ENCODE assay signal across 9 mouse cellular contexts in the genomic region with DNA sequence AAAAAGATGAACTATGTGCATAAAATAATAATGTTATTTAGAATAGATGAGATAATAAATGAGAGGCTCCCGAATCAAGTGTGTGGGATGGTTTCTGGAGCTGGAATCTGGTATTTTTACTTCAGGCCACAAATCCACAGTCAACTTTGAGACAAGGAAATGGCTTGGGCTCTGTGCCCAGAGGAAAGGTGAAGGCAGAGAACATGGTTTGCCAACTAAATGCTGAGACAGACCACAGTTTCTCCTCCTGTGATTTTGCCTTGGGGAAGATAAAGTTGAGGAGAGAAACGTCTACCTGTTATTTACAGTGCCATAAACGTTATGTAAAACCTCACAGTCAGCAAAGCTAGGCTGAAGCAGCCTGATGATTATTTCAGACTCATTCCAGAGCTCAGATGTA.
DNase-seq lines count a peak whose midpoint lies in the region; ATAC-seq lines count a peak whose summit lies in the region.
"Had no signal": no experiment of that assay in that cellular context is flagged by ENCODE, and none has a peak within 500 bp of the region (broad histone marks: within the 10 kb centered on the region; RNA-seq: fewer than 3 reads in every experiment).

No protein-coding gene starts in this region.

- peaks cover 36% of the 10 kb centered on the region for H3K4me1 ChIP-seq in heart, embryonic 16.5 days (ENCODE audit: control insufficient read depth, insufficient read depth, low read length)
- H3K4me1 ChIP-seq in stomach, embryonic 16.5 days (ENCODE audit: control insufficient read depth, insufficient read depth, low read length): no peaks in the 10 kb centered on the region; the same call in 1 of the 2 replicates
- no peaks in the 10 kb centered on the region for H3K4me1 ChIP-seq in hindbrain, embryonic 10.5 days (replicated peaks)

- no peak overlapping the region for H3K4me2 ChIP-seq in heart, embryonic 16.5 days (ENCODE audit: low read depth, low read length)
- H3K4me2 ChIP-seq in stomach, embryonic 16.5 days (ENCODE audit: low read depth, low read length): no peak overlapping the region

- peak overlapping the region; percentile 74 for H3K27ac ChIP-seq in heart, embryonic 16.5 days (ENCODE audit: low read length)
- H3K27ac ChIP-seq in stomach, embryonic 16.5 days (ENCODE audit: low read length): peak overlapping the region; percentile 38; the same call in 1 of the 2 replicates
- no peak overlapping the region for H3K27ac ChIP-seq in hindbrain, embryonic 10.5 days

- H3K9ac ChIP-seq in heart, embryonic 16.5 days (ENCODE audit: low read length): no peak overlapping the region
- H3K9ac ChIP-seq in stomach, embryonic 16.5 days (ENCODE audit: low read length): no peak overlapping the region

- H3K36me3 ChIP-seq in heart, embryonic 16.5 days (ENCODE audit: control insufficient read depth, insufficient read depth): peaks cover 2% of the 10 kb centered on the region; the same call in 1 of the 2 replicates
- H3K36me3 ChIP-seq in stomach, embryonic 16.5 days (ENCODE audit: control insufficient read depth, insufficient read depth, low read length): no peaks in the 10 kb centered on the region
- H3K36me3 ChIP-seq in hindbrain, embryonic 10.5 days: no peaks in the 10 kb centered on the region

- H3K27me3 ChIP-seq in heart, embryonic 16.5 days (ENCODE audit: control insufficient read depth, insufficient read depth, low read length): no peaks in the 10 kb centered on the region
- H3K27me3 ChIP-seq in stomach, embryonic 16.5 days (ENCODE audit: control insufficient read depth, insufficient read depth, low read length): no peaks in the 10 kb centered on the region
- H3K27me3 ChIP-seq in hindbrain, embryonic 10.5 days (ENCODE audit: insufficient read depth, poor library complexity, severe bottlenecking): no peaks in the 10 kb centered on the region

- no peaks in the 10 kb centered on the region for H3K9me3 ChIP-seq in heart, embryonic 16.5 days (replicated peaks; ENCODE audit: control insufficient read depth, low read length)
- H3K9me3 ChIP-seq in stomach, embryonic 16.5 days (replicated peaks; ENCODE audit: control insufficient read depth, low read length): no peaks in the 10 kb centered on the region
- no peaks in the 10 kb centered on the region for H3K9me3 ChIP-seq in hindbrain, embryonic 10.5 days

- ATAC-seq in frontal cortex, adult (ENCODE audit: low TSS enrichment): peak; percentile 60
- ATAC-seq in heart, embryonic 16.5 days (replicated peaks; ENCODE audit: extremely low read depth, insufficient read depth, low FRiP score): no peak
- ATAC-seq in stomach, embryonic 16.5 days (ENCODE audit: insufficient read depth, low FRiP score): no peak
- ATAC-seq: midbrain, embryonic 16.5 days had no signal

- 12% methylated on average over 3 of the region's 3 CpGs for WGBS in heart, embryonic 16.5 days
- WGBS in stomach, embryonic 16.5 days: 33% methylated on average over 3 of the region's 3 CpGs
- 71% methylated on average over 3 of the region's 3 CpGs for WGBS in hindbrain, embryonic 10.5 days

- no peak overlapping the region for H3K4me3 ChIP-seq in heart, embryonic 16.5 days (ENCODE audit: low read length)
- no peak overlapping the region for H3K4me3 ChIP-seq in stomach, embryonic 16.5 days (replicated peaks; ENCODE audit: low read length)
- H3K4me3 ChIP-seq in hindbrain, embryonic 10.5 days: no peak overlapping the region

- no peak for DNase-seq in frontal cortex, postnatal 14 days (ENCODE audit: low spot score in 2 of 2)
- peak; percentile 18 for DNase-seq in ovary, postnatal 14 days (ENCODE audit: low spot score)
- no peak for DNase-seq in ovary, postnatal 36 days (ENCODE audit: low spot score)
- DNase-seq in hindbrain, embryonic 10.5 days (ENCODE audit: low spot score): no peak
- DNase-seq in gastrocnemius, postnatal 10 days: no peak
